Mouse (Mus musculus) stomach, postnatal 0 days (tissue): Measurements from ENCODE around the gene Ddit4. TPM values are rescaled to one million over a fixed set of nuclear protein-coding genes. Genes with fewer than 3 reads are reported as not detected.

Experiments
- ATAC-seq: fragments of 200-750 bp; cut with Nextera tagmentation; 2 replicates; pipeline ENCODE4 v1.8.0; 2017; ENCODE audit not compliant: low FRiP score, low TSS enrichment
- DNase-seq: peaks from one replicate; pipeline ENCODE4 v3.0.0-alpha.2; 2016; ENCODE audit warnings: low spot score
- H3K27ac ChIP-seq: fragments of 300-500 bp; sonication (generic); replicated peaks from 2 replicates; pipeline ENCODE4 v1.5.1; 2014; ENCODE audit warnings: mild to moderate bottlenecking, control low read depth
- H3K27me3 ChIP-seq: fragments of 300-500 bp; sonication (generic); 2 replicates; pipeline ENCODE4 v1.6.1; 2014; ENCODE audit warnings: low read length; ENCODE audit not compliant: control insufficient read depth, insufficient read depth
- H3K36me3 ChIP-seq: fragments of 300-500 bp; sonication (generic); 2 replicates; pipeline ENCODE4 v1.6.1; 2014; ENCODE audit warnings: low read length, mixed read lengths; ENCODE audit not compliant: control insufficient read depth, insufficient read depth
- H3K4me1 ChIP-seq: fragments of 300-500 bp; sonication (generic); replicated peaks from 2 replicates; pipeline ENCODE4 v1.6.1; 2014; ENCODE audit warnings: antibody characterized with exemption; ENCODE audit not compliant: control insufficient read depth, insufficient read depth
- H3K4me2 ChIP-seq: fragments of 300-500 bp; sonication (generic); replicated peaks from 2 replicates; pipeline ENCODE4 v1.6.1; 2014; ENCODE audit warnings: low read depth, mild to moderate bottlenecking, control low read depth, moderate library complexity
- H3K4me3 ChIP-seq: fragments of 300-500 bp; sonication (generic); 2 replicates; pipeline ENCODE4 v1.5.1; 2014; ENCODE audit warnings: low read depth, low read length, control low read depth
- H3K9ac ChIP-seq: fragments of 300-500 bp; sonication (generic); 2 replicates; pipeline ENCODE4 v1.6.1; 2014; ENCODE audit warnings: mild to moderate bottlenecking, low read length, control low read depth, mixed read lengths
- H3K9me3 ChIP-seq: fragments of 300-500 bp; sonication (generic); 2 replicates; pipeline ENCODE4 v1.6.1; 2016; ENCODE audit warnings: low read length; ENCODE audit not compliant: control insufficient read depth
- CTCF ChIP-seq: IDR thresholded peaks from 2 replicates; pipeline ENCODE4 v1.5.1; 2016; ENCODE audit warnings: antibody characterized with exemption, low read depth, mild to moderate bottlenecking, moderate library complexity
- EP300 ChIP-seq: optimal IDR thresholded peaks from 2 replicates; pipeline ENCODE3; 2016; ENCODE audit warnings: antibody characterized with exemption
- WGBS: fragments of 180-500 bp; shearing (Covaris S2); extraction: QIAGEN DNeasy Blood & Tissue Kit; methylation state at CpG from one replicate; pipeline ENCODE4 v1.1.7; 2014; 5-methylcytosine and 5-hydroxymethylcytosine counted together
- polyA plus RNA-seq: library from polyadenylated mRNA; unstranded; fragments of >200 nt; fragmentation: Nextera tagmentation; extraction: Ambion mirVana; gene quantifications from 2 replicates; pipeline ENCODE4 v1.2.1, GENCODE M21; 2015

The Ddit4 gene
- polyA plus RNA-seq, 1 experiment from 2014 or later: 17.3 TPM

DNA sequence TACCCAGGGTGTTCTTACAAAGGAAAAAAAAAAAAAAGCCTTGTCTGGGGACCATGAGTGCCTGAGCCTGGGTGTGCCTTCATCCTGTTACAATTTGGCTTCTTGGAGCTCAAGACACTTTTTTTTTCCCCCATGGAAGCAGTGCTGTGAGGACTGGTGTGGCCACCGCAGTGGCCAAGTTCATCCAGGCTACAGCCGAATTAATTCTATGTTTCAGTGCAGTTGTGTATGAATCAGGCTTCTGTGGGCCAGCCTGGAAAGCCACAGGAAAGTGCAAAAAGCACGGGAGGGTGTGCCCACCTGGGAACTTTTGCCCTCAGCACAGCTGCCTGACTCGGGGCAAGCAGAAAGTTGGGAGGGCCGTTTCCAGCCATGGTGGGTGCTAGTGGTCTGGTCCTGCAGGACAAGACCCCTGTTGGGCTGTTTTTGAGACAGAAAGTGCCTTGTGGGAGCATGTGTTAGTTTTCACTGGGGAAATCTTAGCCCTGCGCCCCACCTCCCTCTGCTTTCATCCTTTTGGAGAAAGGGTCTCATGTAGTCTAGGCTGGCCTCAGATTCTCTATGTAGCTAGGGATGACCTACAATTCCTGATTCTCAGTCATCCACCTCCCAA lies 18.9 kb upstream of the Ddit4 start:
- no peaks in the 10 kb centered on the region for H3K9me3 ChIP-seq
- H3K4me2 ChIP-seq: peak overlapping the region; percentile 65
- H3K4me3 ChIP-seq: peak overlapping the region; percentile 40
- DNase-seq (no peak), ATAC-seq (no peak)
- 27% methylated on average over 6 of the region's 6 CpGs for WGBS
- H3K27ac ChIP-seq: peak overlapping the region; percentile 95
- no peaks in the 10 kb centered on the region for H3K36me3 ChIP-seq
- H3K9ac ChIP-seq: peak overlapping the region; percentile 81
- H3K27me3 ChIP-seq: no peaks in the 10 kb centered on the region
- H3K4me1 ChIP-seq: peaks cover 27% of the 10 kb centered on the region
- TF ChIP-seq CTCF (no peak), EP300 (no peak)

DNA sequence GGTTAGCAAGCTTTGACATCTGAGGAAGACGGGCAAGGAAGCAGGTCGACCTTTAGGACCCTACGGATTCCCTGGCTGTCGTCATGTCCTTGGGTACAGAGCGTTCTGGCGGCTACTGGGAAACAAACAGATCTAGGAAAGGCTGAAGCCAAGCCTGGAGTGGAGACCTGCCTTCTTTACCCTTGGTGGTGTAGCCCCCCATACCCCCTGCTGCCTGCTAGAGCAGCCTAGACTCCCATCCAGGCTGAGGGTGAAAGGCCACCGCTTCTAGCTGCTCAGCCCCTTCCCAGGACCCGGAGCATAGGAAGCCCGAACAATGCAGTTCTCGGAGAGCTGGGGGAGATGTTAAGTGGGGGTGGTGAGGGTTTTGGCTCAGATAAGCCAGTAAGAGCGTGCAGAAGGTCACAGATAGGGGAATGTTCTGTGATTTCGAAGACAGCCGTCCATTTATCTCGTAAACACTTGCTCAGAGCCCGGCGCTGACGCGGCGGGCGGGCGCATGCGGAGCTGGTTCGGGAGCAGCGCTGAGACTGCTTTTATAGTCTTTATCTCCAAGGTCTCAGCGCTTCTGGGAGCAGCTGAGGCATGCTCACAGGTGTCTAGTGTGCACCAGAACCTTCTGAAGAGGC lies 18.3 kb upstream of the Ddit4 start:
- peak overlapping the region; percentile 95 for H3K27ac ChIP-seq
- peak overlapping the region; percentile 40 for H3K4me3 ChIP-seq
- TF ChIP-seq CTCF (no peak), EP300 (peak; percentile 92)
- no peaks in the 10 kb centered on the region for H3K27me3 ChIP-seq
- no peaks in the 10 kb centered on the region for H3K36me3 ChIP-seq
- peak; percentile 71 for ATAC-seq
- DNase-seq: peak; percentile 73
- peak overlapping the region; percentile 81 for H3K9ac ChIP-seq
- peaks cover 29% of the 10 kb centered on the region for H3K4me1 ChIP-seq
- peak overlapping the region; percentile 65 for H3K4me2 ChIP-seq
- no peaks in the 10 kb centered on the region for H3K9me3 ChIP-seq
- WGBS: 3% methylated on average over 25 of the region's 25 CpGs

DNA sequence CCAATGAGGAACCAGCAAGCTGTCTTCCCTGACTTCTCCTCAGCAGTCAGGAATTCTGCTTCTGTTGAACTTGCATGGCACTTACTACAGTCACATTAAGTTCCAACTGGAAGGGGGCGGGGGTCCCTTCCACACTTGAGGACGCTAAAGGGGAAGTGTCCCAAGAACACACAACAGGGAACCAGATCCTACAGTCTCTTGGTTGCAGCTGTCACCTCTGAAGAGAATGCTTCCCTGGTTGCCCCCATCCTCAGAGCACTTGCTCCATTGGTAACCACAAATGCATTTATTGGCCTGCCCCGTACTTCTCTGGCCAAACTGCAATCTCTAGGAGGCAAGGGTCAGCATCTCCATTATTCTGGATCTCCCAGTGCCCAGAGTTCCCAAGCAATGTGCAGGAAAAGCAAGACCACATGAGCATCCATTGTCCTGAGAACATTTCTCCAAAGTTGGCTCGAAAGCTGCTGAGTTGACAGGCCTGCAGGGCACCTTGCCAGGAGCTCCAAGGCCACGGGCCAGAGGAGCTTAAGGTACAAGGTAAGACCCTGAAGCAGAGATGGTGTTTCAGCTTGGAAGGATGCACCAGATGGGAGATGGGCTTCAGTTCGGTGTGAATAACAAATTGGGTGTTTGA lies 15.8 kb upstream of the Ddit4 start:
- H3K4me1 ChIP-seq: peaks cover 19% of the 10 kb centered on the region
- ATAC-seq (no peak), DNase-seq (no peak)
- H3K4me3 ChIP-seq: no peak overlapping the region
- TF ChIP-seq EP300 (no peak), CTCF (no peak)
- no peak overlapping the region for H3K4me2 ChIP-seq
- no peaks in the 10 kb centered on the region for H3K9me3 ChIP-seq
- no peaks in the 10 kb centered on the region for H3K36me3 ChIP-seq
- H3K27ac ChIP-seq: 0 out of 2 replicates have a peak overlapping the region, but pooled peaks have one; percentile 13
- no peak overlapping the region for H3K9ac ChIP-seq
- H3K27me3 ChIP-seq: no peaks in the 10 kb centered on the region
- WGBS: 69% methylated on average over 6 of the region's 6 CpGs

DNA sequence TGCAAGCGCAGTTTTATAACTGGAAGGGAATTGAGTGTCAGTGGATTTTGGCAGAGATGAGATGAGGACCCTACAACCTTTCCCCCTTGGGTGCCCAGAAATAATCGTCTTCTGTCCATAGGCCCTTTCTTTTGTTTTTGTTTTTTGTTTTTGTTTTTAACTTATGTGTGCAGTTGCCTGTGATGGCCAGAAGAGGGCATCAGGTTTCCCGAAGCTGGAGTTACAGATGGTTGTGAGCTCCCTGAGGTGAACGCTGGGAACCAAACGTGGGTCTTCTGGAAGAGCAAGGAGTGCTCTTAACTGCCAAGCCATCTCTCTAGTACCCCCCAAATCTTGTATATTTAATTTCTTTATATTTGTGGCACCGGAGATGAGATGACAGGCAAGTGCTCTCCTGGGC lies 15.1 kb upstream of the Ddit4 start:
- H3K36me3 ChIP-seq: no peaks in the 10 kb centered on the region
- DNase-seq: no peak
- WGBS: 95% methylated on average over 6 of the region's 6 CpGs
- H3K4me3 ChIP-seq: no peak overlapping the region
- peaks cover 18% of the 10 kb centered on the region for H3K4me1 ChIP-seq
- no peak overlapping the region for H3K9ac ChIP-seq
- peak; percentile 37; the same call in 1 of the 2 replicates for TF ChIP-seq CTCF
- no peak for TF ChIP-seq EP300
- no peak for ATAC-seq
- H3K27me3 ChIP-seq: no peaks in the 10 kb centered on the region
- no peak overlapping the region for H3K4me2 ChIP-seq
- no peak overlapping the region for H3K27ac ChIP-seq
- no peaks in the 10 kb centered on the region for H3K9me3 ChIP-seq

DNA sequence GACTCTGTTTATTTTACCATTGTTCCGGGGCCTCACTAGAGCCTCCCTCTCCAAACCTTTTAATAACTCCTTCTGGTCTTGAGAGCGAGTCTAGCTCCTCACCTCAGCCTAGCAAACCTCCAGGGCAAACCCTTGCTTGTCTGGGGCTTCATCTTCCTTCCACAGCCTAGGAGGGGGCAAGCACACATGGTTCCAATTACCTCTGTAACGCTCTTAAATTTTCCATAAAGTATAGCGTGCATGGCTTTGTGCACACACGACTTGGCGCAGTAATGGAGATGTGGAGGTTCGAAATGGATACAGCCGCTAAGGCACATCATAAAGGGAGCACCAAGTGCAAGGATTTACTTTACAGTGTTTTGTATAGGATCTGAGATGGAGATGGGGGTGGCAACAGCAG lies 14.2 kb upstream of the Ddit4 start:
- H3K4me1 ChIP-seq: peaks cover 17% of the 10 kb centered on the region

DNA sequence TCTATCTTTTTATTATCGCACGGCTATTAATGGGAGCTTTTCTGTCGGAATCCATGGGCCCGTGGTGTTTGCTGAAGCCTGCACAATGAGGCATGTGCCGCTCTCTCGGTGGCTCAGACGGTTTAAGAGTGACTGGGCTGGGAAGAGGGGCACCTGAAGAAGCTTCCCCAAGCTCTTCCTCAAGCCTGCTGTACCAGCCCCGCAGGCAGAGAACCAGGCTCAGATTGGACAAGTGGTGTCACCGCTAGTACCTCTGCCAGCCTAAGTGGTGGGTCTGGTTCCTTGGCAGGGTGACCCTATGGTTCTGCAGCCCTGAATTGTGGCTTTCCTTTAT lies 13.7 kb upstream of the Ddit4 start:
- no peaks in the 10 kb centered on the region for H3K9me3 ChIP-seq
- TF ChIP-seq EP300 (no peak), CTCF (no peak)
- H3K4me3 ChIP-seq: no peak overlapping the region
- no peaks in the 10 kb centered on the region for H3K36me3 ChIP-seq
- H3K27ac ChIP-seq: peak overlapping the region; percentile 87
- H3K4me1 ChIP-seq: peaks cover 13% of the 10 kb centered on the region
- H3K27me3 ChIP-seq: no peaks in the 10 kb centered on the region
- DNase-seq: no peak
- no peak for ATAC-seq
- WGBS: 39% methylated on average over 9 of the region's 9 CpGs
- H3K9ac ChIP-seq: peak overlapping the region; percentile 47
- no peak overlapping the region; the same call in 1 of the 2 replicates for H3K4me2 ChIP-seq

More for the DNA sequence above, 14.2 kb upstream of the Ddit4 start:
- Histone ChIP-seq H3K9me3 (no peaks in the 10 kb centered on the region), H3K4me2 (no peak overlapping the region), H3K4me3 (no peak overlapping the region), H3K36me3 (no peaks in the 10 kb centered on the region), H3K27ac (peak overlapping the region; percentile 87), H3K9ac (peak overlapping the region; percentile 47), H3K27me3 (no peaks in the 10 kb centered on the region)
- DNase-seq (no peak), ATAC-seq (no peak)
- TF ChIP-seq CTCF (no peak), EP300 (no peak)
- WGBS: 65% methylated on average over 8 of the region's 8 CpGs
